Mouse (Mus musculus) erythroblast, adult 5-6 weeks (primary cell): ENCODE data around the gene Fam186b. TPM values are rescaled to one million over a fixed set of nuclear protein-coding genes. Genes with fewer than 3 reads are reported as not detected.

Experiments
- ATAC-seq: replicated peaks from 2 replicates; pipeline ENCODE4 v1.8.0; 2016; ENCODE audit warnings: moderate number of reproducible peaks, mild to moderate bottlenecking, moderate TSS enrichment, inconsistent platforms; ENCODE audit not compliant: poor library complexity, low FRiP score, severe bottlenecking
- total RNA-seq, 2 experiments: library from RNA; stranded (forward) in 1 of 2; stranded (reverse) in 1 of 2; fragments of 150-400 nt in 1 of 2; fragments of 200-764, 138-1000 nt in 1 of 2; gene quantifications; 2 replicates each; pipeline versions ENCODE4 v1.2.3 to v1.2.4; 2015 to 2017; ENCODE audit warnings: low replicate concordance in 2 of 2

Gene Fam186b
- total RNA-seq, 2 experiments from 2014 or later, result not detected

DNA sequence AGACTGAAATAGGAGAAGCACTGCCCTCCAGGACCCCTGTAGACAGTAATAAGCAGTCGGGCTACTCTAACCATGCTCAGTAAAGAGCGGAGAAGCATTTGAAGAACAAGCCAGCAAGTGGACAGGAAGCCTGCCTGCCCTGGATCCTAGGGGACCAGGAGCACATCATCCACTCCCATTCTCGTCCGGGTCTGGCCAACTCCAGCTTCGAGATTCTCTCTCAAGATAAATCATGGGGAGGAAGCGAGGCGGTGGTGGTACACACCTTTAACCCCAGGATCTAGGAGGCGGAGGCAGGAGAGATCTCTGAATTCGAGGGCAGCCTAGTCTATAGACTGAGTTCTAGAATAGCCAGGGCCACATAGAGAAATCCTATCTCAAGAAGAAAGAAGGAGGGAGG lies 28.5 kb upstream of the Fam186b start:
- ATAC-seq, result no peak

DNA sequence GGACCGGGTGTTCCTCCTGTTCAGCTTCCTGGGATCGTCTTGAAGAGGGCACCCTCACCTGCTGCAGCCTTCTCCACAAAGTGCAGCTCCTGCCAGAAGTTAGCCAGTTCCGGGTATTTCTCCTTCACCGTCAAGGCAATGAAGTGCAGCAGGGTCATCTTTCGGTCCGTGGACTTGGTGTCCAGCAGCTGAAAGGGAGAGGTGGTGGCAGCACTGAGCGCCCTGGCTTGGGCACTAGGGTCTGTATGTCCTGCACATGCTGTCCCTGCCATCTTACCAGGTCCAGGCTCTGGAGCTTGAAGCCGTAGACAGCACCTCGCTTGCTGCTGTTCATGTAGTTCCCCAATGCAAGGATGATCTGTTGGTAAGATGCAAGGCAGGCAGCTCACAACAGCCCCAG lies 25.3 kb upstream of the Fam186b start:
- no peak for ATAC-seq

DNA sequence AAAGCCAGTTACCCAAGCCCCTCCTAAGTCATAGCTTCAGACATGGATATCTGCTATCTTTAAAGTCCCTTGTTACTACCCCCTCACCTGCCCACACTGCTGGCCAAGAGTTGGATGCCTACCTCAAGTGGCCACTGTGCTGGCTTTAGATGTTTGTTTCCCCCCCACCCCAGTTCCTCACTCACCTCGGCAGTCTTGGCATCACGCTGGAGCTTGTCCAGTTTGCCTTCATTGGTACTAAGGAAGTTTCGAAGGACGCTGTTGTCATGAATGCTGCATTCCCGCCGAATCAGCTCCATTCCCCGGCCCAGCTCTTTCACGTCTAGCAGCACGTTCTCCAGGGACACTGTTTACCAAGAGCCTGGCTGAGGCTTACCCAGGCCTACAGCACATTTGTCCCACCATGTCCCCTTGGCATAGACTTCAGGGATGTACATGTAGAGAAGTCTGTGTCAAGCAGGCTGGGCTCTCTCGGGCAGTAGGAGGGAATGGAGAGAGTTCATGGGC lies 24.5 kb upstream of the Fam186b start:
- ATAC-seq, result no peak

DNA sequence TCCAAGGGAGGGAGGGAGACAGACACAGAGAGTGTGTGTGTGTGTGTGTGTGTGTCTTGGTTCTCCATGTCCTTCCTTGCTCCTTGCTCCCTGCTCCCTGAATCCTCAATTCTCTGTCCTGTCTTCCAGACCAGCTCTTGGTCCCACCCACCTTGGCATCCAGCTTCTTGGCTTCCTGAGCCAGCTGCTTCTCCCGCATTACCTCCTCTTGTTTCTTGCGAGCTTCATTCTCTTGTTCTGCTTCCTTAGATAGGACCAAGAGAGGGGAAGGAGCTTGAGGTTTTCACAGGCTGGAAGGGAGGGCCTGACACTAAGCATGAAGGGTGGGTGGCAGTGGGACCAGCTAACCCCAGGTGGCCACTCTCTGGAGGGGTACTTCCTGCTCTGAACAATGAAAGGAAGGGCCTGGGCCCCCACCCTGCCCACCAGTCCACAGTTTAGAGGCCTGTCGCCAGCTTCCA lies 23.8 kb upstream of the Fam186b start:
- no peak for ATAC-seq

DNA sequence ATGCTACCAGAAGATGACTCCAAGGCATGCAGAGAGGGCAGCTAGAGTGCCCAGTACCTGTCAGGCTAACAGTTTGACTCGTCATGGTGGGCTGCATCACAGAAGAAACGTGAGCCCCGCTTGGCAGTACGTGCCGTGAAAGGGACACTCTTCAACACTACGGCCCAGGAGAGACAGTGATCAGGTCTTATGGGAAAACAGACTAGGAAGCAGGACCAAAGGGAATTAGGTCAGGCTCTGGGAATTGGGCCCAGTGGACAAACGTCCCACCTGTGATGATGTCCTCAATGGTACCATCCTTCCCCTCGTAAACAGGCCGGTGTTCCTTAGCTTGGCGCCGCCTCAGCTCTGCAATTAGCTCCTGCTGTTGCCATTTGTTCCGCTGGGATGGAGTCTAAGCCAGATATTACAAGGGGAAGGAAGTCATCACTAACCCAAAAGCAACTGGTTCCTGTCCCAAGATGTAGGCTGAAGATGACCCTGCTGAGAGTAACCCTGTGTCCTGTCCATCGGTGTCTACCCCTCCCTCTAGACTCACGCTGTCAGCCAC lies 23.2 kb upstream of the Fam186b start:
- ATAC-seq, result no peak

DNA sequence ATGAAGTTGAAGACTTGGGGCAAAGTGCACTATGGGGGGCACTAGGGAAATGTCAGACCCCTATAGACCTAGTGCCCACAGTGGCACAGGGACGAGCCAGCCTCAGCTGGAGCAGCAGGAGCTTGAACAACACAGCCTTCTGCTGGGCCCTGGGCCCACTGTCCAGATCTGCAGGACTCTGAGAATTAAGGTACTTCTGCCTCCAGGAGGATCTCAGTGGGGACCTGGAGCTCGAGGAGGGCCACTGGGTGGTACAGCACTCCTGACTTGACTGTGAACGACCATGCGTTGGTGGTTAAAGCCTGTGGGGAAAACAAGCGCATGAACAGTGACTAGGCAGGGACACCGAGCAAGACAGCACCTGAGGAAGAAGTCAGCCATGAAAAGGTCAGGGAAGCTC lies 22.4 kb upstream of the Fam186b start:
- no peak for ATAC-seq

DNA sequence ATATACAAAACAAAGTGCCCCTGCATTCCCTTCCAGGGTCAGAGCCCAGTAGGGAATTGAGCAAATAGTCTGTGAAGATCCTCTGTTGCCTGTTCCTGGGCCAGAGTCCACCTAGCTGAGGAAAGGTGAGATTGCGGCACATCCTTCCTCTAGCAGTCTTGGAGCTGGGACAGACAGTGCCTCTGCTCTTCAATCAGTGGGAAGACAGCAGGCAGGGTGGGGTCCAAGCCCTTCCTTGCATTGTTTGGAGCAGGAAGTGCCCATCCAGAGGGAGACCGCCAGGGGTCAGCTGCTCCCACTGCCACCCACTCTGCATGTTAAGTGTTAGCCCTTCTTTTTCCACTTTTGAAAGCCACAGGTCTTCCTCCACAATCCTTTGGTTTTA lies 21.6 kb upstream of the Fam186b start:
- ATAC-seq, result no peak

DNA sequence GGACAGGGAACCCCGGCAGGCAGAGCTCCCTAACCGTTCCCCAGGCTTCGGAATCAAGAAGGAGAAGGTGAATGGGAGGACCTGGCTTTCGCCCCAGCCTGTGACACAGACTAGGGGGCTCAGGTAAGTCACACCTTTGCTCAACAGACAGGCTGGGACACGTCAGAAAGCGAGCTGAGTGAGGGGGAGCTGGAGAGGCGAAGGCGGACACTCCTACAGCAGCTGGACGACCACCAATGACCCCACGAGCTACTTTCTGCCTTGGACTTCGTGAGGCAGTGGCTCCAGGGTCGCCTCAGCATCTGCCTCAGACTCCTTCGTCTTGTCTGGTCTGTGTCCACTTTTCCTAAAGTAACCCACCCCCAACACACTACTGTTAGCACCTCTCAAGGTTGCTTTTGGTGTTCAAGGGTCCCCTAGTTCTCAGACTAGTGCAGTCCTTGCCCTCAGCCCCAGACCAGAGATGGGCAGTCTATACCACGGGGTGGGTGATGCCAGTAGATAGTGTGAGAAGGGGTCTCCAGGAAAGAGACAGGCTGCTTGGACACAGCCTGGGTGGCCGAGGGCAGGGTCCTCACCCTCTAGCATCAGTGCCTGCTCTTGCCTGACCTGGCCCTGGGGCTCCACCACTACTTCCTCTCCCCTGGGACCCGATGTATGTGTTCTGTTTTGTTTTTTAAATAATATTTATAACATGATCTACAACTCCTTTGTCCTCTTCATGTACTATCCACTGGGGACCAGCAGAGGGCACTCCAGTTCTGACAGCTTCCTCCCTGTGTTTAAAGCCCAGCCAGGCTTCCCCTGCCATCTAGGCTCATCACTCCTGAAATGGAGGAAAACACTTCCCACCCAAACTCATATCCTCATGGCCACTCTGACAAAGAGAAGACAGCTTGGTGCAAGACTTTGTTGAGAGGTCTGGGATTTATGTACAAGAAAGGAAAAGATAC lies 20.9 kb upstream of the Fam186b start:
- no peak for ATAC-seq

DNA sequence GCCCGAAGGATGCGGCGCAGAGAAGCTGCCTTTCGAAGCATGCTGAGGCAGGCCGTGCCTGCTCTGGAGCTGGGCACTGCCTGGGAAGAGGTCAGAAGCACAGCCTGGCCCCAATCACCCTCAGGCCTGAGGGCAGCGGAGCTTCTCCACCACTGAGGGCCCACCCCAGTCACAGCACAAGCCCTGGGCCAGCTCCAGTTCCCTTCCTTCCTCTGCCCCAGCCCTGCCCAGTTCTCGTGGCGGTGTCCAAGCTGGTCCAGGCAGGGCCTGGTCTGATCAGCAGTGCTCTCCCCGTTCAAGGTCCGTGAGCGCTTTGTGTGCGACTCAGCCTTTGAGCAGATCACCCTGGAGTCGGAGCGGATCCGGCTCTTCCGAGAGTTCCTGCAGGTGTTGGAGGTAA lies 19.2 kb upstream of the Fam186b start:
- no peak for ATAC-seq

DNA sequence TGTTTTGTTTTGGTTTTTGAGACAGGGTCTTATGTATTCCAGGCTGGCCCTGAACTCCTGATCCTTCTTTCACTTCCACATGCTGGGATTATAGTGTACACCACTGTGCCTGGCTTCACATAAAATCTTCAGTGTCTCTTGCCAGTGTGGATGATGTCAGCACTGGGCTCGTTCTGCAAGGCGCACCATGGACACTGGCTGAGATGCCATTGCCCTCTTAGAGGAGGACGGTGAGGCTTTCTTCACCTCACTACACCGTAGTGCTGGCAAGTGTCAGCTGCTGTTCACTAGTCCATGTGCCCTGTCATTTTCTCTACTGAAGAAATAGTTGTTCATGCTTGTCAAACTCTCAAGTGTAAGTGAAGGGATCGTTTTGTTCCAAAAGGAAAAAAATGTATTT lies 14.9 kb upstream of the Fam186b start:
- ATAC-seq, result no peak

DNA sequence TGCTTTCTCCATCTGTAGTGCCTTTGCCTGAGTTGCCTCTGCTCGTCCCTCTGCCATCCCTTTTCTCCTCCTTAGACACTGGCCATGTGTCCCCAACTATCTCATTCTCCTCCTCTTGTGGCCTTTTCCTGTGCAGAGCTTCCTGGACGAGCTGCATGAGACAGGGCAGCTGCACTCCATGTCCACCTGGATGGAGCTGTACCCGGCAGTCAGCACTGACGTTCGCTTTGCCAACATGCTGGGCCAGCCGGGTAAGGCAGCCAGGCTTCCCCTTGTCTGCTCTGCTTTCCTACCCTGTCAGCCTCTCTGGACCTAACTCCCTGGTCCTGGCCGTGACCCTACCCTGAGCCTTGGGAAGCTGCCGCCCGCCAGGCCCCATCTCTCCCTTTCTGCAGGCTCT lies 13.9 kb upstream of the Fam186b start:
- no peak for ATAC-seq

DNA sequence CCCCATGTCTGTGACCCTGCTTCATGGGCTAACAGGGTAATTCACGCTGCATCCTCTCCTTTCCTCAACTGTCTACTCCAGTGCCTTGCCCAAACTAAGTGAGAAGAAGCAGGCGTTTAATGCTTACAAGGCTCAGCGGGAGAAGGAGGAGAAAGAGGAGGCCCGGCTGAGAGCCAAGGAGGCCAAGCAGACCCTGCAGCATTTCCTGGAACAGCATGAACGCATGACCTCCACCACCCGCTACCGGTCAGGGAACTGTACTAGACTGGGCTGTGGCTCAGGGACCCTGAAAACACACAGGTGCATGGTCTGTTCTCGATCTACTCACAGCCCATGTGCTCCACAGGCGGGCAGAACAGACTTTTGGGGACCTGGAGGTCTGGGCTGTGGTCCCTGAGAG lies 11.8 kb upstream of the Fam186b start:
- ATAC-seq, result no peak

DNA sequence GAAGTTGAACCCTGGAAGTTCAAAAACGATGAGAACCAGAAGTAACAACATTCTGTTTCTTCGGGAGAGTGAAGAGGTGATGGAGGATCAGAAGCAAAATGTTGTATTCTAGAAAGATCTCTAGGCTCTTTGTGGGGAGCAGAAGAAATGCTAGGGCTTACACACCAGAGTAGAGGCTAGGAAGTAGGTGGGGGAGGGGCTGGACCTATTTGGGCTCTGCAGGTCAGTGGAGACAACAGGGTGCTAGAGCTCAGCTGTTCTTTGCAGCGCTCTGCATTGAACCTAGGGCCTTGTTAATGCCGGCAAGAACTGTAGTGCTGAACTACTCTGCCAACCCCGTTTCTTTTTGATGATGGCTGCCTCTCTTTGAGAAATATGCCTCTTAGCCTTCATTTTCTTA lies 525 bp upstream of the Fam186b start:
- no peak for ATAC-seq

DNA sequence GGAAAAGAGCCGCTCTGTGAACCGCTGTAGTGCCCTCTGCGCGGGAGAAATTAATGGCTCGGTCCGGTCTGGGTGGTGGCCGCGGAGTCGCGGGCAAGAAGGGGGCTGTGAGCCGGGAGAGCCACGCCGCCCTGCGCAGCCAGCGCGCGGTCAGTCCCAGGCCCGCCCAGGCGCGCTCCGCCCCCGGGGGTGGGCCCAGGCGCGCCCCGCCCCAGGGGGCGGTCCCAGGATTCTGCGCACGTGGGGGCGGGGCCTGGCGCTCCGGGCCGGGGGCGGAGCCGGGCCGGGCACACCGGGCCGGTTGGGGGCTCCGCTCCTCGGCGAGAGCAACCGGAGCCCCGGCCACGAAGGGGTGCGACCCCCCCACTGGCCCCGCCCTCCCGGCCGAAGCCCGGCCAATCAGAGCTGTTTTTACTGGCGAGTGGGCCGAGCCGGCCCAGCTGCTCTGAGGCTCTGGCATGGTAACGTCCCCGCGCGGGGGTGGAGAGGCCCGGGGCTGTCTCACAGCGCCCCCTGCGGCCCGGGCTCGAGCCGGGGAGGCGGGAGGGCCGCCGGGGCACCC lies 794 bp downstream of the Fam186b start, which contains the start of gene Prpf40b:
Gene Prpf40b (plus strand): TSS at position 275 of the 562 bp plus-strand sequence.
- ATAC-seq, result peak; percentile 80

DNA sequence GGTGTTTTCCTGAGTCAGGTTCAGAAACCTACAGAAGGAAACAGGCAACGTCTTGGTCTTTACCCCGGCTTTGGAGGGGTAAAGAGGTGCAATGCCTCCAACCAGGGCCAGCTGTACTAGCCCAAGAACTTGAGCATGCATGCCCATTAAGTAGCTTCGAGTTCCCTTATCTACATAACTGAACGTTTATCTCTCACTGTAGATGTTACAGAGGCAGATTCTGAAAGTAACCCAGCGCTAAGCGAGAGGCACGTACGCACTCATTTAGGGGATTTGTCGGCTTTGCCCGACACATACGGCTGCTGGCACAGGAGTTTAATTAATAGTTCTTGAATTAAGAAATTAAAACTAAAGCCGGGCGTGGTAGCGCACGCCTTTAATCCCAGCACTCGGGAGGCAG lies 1.4 kb downstream of the Fam186b start:
- ATAC-seq, result no peak

DNA sequence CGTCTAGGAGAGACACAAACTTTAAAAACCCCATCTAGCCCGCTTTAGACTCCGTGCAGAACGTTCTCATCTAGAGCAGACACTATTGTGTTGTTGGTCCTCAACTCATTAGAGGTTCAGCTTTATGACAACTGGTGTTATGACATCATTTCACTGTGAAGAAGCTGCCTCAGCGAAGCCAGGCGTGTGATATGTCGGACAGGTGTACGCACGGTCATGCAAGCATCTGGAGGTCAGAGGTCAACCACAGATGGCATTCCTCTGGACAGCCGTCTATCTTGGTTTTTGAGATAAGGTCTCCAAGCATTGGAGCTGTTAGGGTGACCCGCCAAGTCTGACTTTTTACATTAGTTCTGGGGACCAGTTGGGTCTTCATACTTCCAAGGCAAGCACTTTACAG lies 5.1 kb downstream of the Fam186b start:
- no peak for ATAC-seq

DNA sequence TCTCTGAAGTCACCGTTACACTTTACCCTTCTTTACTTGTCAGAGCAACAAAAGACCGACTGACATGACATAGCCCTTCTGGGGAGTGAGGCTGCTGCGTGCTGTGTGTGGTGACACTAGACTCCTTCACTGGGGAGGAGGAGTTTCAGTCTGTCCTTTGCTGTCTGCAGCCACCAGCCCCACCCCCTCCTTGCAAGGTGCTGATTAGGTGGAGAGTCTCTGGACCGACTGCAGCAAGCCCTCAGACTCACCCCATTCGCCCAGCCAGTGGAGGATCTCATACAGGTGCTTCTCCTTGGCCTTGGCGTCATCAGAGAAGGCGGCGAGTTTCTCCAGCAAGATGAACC lies 10.5 kb downstream of the Fam186b start:
- ATAC-seq, result no peak

DNA sequence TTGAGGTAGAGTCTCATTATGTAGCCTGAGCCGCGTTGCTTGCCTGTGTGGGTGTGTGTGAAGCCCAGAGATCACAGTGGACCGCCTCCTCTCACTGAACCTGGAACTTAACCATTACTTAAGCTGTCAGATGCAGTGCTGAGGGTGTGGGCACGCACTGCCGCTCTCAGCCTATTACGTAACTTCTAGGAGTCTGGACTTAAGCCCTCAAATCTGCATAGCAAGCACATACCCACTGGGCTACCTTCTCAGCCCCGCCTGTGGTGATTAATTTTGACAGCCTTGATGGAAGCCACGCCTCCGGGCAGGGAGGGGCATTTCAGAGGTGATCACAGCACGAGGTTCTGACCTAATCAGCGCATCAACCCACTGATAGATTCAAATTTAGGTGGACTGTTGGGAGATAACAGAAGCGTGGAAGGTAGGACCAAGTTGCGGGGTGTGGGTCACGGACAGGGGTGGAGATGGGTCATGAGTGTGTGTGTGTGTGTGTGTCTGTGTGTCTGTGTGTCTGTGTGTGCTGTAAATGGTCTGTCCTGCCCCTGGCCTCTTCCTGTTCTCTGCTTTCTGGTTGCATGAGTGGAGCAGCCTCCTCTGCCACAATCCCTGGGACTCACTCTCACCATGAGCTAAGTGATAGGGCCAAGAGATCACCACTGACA lies 11.0 kb downstream of the Fam186b start:
- ATAC-seq, result 0 out of 2 replicates have a peak, but pooled peaks have one; percentile 37

DNA sequence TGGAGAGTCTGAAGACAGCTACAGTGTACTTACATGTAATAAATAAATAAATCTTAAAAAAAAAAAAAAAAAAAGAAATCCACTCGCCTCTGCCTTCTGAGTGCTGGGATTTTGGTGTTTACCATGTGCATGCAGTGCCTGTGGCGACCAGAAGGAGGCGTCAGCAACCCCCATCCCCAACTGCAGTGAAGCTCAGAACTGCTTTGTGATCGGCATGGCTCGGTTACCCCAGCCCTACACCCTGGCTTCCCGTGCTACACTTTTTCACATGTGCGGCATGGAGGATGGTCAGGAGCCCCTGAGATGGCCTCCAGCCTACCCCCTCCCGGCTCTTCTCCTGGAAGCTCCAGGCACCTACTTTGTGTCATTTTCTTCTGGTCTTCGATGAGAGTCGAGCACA lies 12.2 kb downstream of the Fam186b start:
- ATAC-seq, result no peak

DNA sequence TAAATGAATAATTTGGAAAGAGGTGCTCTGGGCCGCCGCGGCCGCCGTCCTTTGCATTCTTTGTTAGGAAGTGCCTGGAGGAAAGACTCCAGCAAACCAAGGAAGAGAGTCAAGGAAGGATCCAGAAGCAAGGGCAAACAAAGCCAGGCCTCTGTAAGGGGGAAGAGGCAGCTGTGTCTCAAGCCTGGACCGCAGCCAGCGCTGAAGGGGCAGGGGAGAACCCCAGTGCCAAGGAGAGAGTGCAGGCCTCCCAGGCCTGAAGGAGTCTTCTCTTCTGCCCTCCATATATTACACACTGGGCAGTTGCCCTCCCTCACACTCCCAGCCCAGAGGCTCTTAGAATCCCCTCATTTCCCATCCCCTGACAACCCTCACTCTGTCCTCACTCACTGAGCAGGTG lies 17.4 kb downstream of the Fam186b start:
- ATAC-seq, result no peak
